Mouse (Mus musculus) liver, embryonic 16.5 days (tissue): ENCODE data around the gene Mad2l2. TPM values are rescaled to one million over a fixed set of nuclear protein-coding genes. Genes with fewer than 3 reads are reported as not detected.

Experiments used
- ATAC-seq: fragments of 200-750 bp; cut with Nextera tagmentation; 2 replicates; pipeline ENCODE4 v1.8.0; 2017; ENCODE audit warnings: low read depth, mild to moderate bottlenecking, moderate number of reproducible peaks, moderate library complexity
- H3K27ac ChIP-seq: fragments of 300-500 bp; sonication (generic); 2 replicates; pipeline ENCODE4 v1.5.1; 2014; ENCODE audit warnings: mild to moderate bottlenecking, low read length
- H3K27me3 ChIP-seq: fragments of 300-500 bp; sonication (generic); 2 replicates; pipeline ENCODE4 v1.6.1; 2014; ENCODE audit warnings: low read depth, low read length, mixed read lengths; ENCODE audit not compliant: control insufficient read depth, insufficient read depth
- H3K36me3 ChIP-seq: fragments of 300-500 bp; sonication (generic); 2 replicates; pipeline ENCODE4 v1.6.1; 2014; ENCODE audit warnings: mild to moderate bottlenecking; ENCODE audit not compliant: control insufficient read depth, insufficient read depth
- H3K4me1 ChIP-seq: fragments of 300-500 bp; sonication (generic); 2 replicates; pipeline ENCODE4 v1.6.1; 2014; ENCODE audit warnings: low read depth, low read length, mixed read lengths; ENCODE audit not compliant: control insufficient read depth
- H3K4me2 ChIP-seq: fragments of 300-500 bp; sonication (generic); 2 replicates; pipeline ENCODE4 v1.6.1; 2014; ENCODE audit warnings: low read depth, low read length, mixed read lengths
- H3K4me3 ChIP-seq: fragments of 300-500 bp; sonication (generic); 2 replicates; pipeline ENCODE4 v1.5.1; 2014; ENCODE audit warnings: low read depth, mild to moderate bottlenecking, low read length
- H3K9ac ChIP-seq: fragments of 300-500 bp; sonication (generic); 2 replicates; pipeline ENCODE4 v1.6.1; 2014; ENCODE audit warnings: low read depth, low read length
- H3K9me3 ChIP-seq: fragments of 300-500 bp; sonication (generic); replicated peaks from 2 replicates; pipeline ENCODE4 v1.6.1; 2016; ENCODE audit warnings: low read length; ENCODE audit not compliant: control insufficient read depth
- WGBS: fragments of 180-500 bp; shearing (Covaris S2); extraction: QIAGEN DNeasy Blood & Tissue Kit; methylation state at CpG from one replicate; pipeline ENCODE4 v1.1.7; 2014; ENCODE audit not compliant: insufficient replicate concordance; 5-methylcytosine and 5-hydroxymethylcytosine counted together
- polyA plus RNA-seq: library from polyadenylated mRNA; unstranded; fragments of >200 nt; fragmentation: Nextera tagmentation; extraction: Ambion mirVana; gene quantifications from 2 replicates; pipeline ENCODE4 v1.2.1, GENCODE M21; 2015

The Mad2l2 gene
- polyA plus RNA-seq, 1 experiment from 2014 or later, result 12.4 TPM

GRCm38 (mm10) chr4:148098666-148099065, 31.5 kb upstream of the Mad2l2 start:
- Histone ChIP-seq H3K4me2 (no peak overlapping the region), H3K4me1 (no peaks in the 10 kb centered on the region), H3K9me3 (no peaks in the 10 kb centered on the region), H3K27ac (no peak overlapping the region), H3K27me3 (no peaks in the 10 kb centered on the region), H3K36me3 (no peaks in the 10 kb centered on the region), H3K9ac (no peak overlapping the region), H3K4me3 (no peak overlapping the region)
- ATAC-seq, result no peak
- WGBS, result 56% methylated on average over 3 of the region's 3 CpGs

DNA sequence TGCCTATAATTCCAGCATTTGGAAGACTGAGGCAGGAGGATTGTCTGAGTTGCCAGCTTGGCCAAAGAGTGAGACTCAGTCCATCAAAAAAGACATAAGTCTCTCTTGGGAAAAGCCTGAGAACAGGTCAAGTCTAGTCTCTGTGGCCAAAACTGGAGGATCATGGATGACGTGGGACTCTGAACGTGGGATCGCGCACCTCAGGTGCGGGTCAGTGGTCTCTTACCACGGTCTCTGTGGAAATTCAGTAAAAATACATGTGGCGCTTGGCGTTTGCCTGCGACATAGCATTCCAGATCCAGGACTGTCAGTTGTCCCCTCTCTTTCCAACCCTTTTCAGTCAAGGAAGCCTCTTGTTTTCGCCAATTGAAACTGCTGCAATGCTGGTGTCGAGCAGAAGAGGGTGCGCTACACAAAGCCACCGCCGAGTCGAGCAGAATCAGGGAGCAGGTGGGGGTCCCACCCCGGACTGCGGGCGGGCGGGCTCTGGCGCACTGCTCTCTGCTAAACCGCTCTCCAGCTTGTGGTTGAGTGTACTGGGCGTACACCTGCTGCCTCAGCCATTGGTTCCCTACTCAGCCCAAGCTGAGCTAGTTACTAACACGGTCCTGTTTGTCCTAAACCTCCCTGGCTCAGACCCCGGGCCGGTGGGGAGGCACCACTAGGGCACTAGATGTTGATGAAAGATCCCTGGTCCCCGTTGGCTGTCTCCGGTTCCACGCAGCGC, 28.2 kb upstream of the Mad2l2 start:
- peak; percentile 47; the same call in 1 of the 2 replicates for ATAC-seq
- H3K9ac ChIP-seq, result no peak overlapping the region
- no peaks in the 10 kb centered on the region for H3K9me3 ChIP-seq
- no peaks in the 10 kb centered on the region for H3K36me3 ChIP-seq
- H3K27me3 ChIP-seq, result no peaks in the 10 kb centered on the region
- WGBS, result 15% methylated on average over 29 of the region's 29 CpGs
- H3K4me2 ChIP-seq, result peak overlapping the region; percentile 43
- H3K4me1 ChIP-seq, result no peaks in the 10 kb centered on the region
- H3K27ac ChIP-seq, result no peak overlapping the region
- peak overlapping the region; percentile 20 for H3K4me3 ChIP-seq

GRCm38 (mm10) chr4:148104146-148104545, 26.0 kb upstream of the Mad2l2 start:
- H3K27me3 ChIP-seq, result no peaks in the 10 kb centered on the region
- no peaks in the 10 kb centered on the region for H3K4me1 ChIP-seq
- no peak for ATAC-seq
- H3K4me2 ChIP-seq, result no peak overlapping the region
- H3K9me3 ChIP-seq, result no peaks in the 10 kb centered on the region
- H3K9ac ChIP-seq, result no peak overlapping the region
- no peak overlapping the region for H3K27ac ChIP-seq
- 59% methylated on average over 3 of the region's 3 CpGs for WGBS
- no peak overlapping the region for H3K4me3 ChIP-seq
- H3K36me3 ChIP-seq, result no peaks in the 10 kb centered on the region

DNA sequence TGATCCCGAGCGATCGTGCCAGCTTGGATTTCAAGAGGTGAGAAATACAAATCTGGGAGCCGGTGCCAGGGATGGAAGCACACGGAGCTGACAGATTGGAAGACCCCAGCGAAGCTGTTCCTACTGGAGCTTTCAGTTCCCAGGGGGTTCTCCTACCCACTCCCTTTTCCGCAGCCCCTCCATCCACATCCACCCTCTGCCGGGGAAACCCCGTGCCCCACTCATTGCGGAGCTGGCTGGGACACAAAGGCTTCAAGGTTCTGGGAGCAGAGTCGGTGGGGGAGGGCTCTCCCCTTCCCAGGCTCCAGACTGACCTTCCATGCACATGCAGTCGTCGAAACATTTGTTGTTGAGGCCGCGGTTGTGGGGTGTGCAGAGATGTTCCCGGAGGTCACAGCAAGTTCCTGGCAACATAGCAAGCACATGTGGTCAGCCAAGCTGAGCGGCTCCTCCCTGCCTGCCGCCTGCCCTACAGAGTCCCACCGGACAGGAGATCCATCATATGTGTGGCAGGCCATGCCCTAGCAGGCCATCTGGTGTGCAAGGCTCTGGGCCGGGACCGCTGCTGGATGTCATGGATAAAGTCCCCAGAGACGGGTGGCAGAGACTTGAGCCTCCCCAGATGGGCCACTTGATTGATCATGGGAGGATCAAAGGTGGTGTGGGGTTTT, 22.4 kb upstream of the Mad2l2 start:
- Histone ChIP-seq H3K27me3 (no peaks in the 10 kb centered on the region), H3K4me2 (no peak overlapping the region), H3K9me3 (no peaks in the 10 kb centered on the region), H3K27ac (no peak overlapping the region), H3K9ac (no peak overlapping the region), H3K4me3 (no peak overlapping the region), H3K4me1 (no peaks in the 10 kb centered on the region), H3K36me3 (no peaks in the 10 kb centered on the region)
- WGBS, result 48% methylated on average over 22 of the region's 22 CpGs
- no peak for ATAC-seq

GRCm38 (mm10) chr4:148108565-148109100, 21.6 kb upstream of the Mad2l2 start:
- no peaks in the 10 kb centered on the region for H3K4me1 ChIP-seq
- no peak overlapping the region for H3K4me3 ChIP-seq
- H3K27ac ChIP-seq, result no peak overlapping the region
- H3K9me3 ChIP-seq, result no peaks in the 10 kb centered on the region
- no peak overlapping the region for H3K9ac ChIP-seq
- H3K4me2 ChIP-seq, result no peak overlapping the region
- H3K27me3 ChIP-seq, result no peaks in the 10 kb centered on the region
- WGBS, result 26% methylated on average over 7 of the region's 7 CpGs
- no peaks in the 10 kb centered on the region for H3K36me3 ChIP-seq
- ATAC-seq, result peak; percentile 11; the same call in 1 of the 2 replicates

DNA sequence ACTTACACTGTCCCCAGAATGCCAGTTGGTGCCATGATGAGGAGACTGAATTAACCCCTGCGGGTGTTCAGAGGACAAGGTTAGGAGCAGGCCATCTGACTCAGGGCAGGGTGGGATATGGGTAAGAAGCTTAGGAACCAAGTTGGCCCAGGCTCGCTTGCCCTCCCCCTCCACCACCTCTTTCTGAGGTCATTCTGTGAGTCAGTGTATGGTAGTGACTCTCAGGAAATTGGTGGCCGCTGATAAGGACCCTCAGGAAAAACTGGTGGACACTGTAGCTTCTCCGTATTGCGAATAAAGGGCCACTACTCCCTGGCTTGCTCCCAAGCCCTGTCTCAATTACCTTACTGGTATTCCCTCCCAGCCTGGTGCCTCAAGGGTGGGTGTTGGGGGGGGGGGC, 21.0 kb upstream of the Mad2l2 start:
- H3K9ac ChIP-seq, result no peak overlapping the region
- peaks cover 4% of the 10 kb centered on the region; the same call in 1 of the 2 replicates for H3K27me3 ChIP-seq
- H3K4me2 ChIP-seq, result no peak overlapping the region
- ATAC-seq, result no peak
- H3K9me3 ChIP-seq, result no peaks in the 10 kb centered on the region
- 23% methylated on average over 5 of the region's 5 CpGs for WGBS
- H3K27ac ChIP-seq, result no peak overlapping the region
- no peak overlapping the region for H3K4me3 ChIP-seq
- no peaks in the 10 kb centered on the region for H3K4me1 ChIP-seq
- H3K36me3 ChIP-seq, result no peaks in the 10 kb centered on the region

GRCm38 (mm10) chr4:148112519-148112918, 17.7 kb upstream of the Mad2l2 start:
- WGBS, result 58% methylated on average over 12 of the region's 12 CpGs
- no peak for ATAC-seq

DNA sequence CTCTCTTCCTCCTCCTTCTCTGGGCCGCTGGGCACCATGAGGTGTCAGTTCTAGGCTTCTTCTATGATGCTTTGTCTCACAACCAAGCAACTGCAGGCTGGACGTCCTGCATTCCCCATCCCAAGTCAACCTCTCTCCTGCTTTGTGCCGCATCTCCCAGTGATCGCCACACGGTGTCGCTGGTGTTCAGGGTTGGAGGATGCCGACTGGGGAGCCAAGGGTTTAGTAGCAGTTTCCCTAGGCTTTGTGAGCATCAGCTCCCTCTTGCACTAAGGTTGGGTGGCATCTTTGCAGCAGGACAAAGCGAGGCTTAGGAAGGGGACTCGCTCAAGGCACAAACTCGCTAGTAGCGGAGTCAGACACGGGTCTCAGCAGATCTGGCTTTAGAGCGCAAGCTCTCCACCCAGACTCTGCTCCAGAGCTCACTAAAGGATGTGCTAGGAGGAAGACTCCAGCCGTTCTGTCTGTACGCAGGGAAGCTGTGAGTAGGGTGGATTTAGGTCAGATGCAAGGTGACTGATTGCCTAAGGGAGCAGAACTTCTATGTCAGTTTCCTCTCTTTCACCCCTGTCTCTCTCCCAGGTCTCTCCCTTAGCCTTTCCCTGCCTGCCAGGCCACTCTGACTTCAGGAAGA, 15.3 kb upstream of the Mad2l2 start:
- WGBS, result 5% methylated on average over 15 of the region's 15 CpGs
- H3K9me3 ChIP-seq, result no peaks in the 10 kb centered on the region; the same call in 1 of the 2 replicates
- no peak overlapping the region for H3K4me3 ChIP-seq
- no peak overlapping the region for H3K27ac ChIP-seq
- H3K4me2 ChIP-seq, result no peak overlapping the region
- no peaks in the 10 kb centered on the region for H3K36me3 ChIP-seq
- no peak for ATAC-seq
- H3K9ac ChIP-seq, result no peak overlapping the region
- no peaks in the 10 kb centered on the region for H3K4me1 ChIP-seq
- peaks cover 4% of the 10 kb centered on the region; the same call in 1 of the 2 replicates for H3K27me3 ChIP-seq

More at GRCm38 (mm10) chr4:148112519-148112918, 17.7 kb upstream of the Mad2l2 start:
- Histone ChIP-seq H3K4me1 (no peaks in the 10 kb centered on the region), H3K9ac (no peak overlapping the region), H3K36me3 (no peaks in the 10 kb centered on the region), H3K27ac (no peak overlapping the region), H3K4me3 (no peak overlapping the region), H3K4me2 (no peak overlapping the region), H3K9me3 (no peaks in the 10 kb centered on the region; the same call in 1 of the 2 replicates), H3K27me3 (peaks cover 4% of the 10 kb centered on the region; the same call in 1 of the 2 replicates)
